Mouse (Mus musculus): Measurements from ENCODE around the gene Nat9. TPM values are rescaled to one million over a fixed set of nuclear protein-coding genes. Genes with fewer than 3 reads are reported as not detected.

The Nat9 gene
- total and polyA plus RNA-seq, 2 experiments from 2014 or later, result 7.7 to 21.6 TPM

GRCm38 (mm10) chr11:115157933-115158719, 29.5 kb downstream of the Nat9 start:
- TF ChIP-seq CTCF (IDR thresholded peaks at IDR 0.05; ENCODE audit: low read depth) (no peak), EP300 (IDR thresholded peaks at IDR 0.05; ENCODE audit: low read depth) (no peak)
- no peak overlapping the region for H3K9ac ChIP-seq (replicated peaks; ENCODE audit: low read depth, low read length)
- H3K27me3 ChIP-seq (ENCODE audit: control insufficient read depth, insufficient read depth, low read length), result peaks cover 28% of the 10 kb centered on the region
- no peak overlapping the region for H3K4me3 ChIP-seq (ENCODE audit: low read depth, low read length)
- H3K36me3 ChIP-seq (replicated peaks; ENCODE audit: control insufficient read depth, insufficient read depth, low read length), result no peaks in the 10 kb centered on the region
- H3K9me3 ChIP-seq (replicated peaks; ENCODE audit: control insufficient read depth, low read length), result no peaks in the 10 kb centered on the region
- H3K27ac ChIP-seq (ENCODE audit: low read depth), result peak overlapping the region; percentile 68; the same call in 1 of the 2 replicates
- whole genome bisulfite sequencing, result 21% methylated on average over 12 of the region's 12 CpGs
- H3K4me1 ChIP-seq (ENCODE audit: control insufficient read depth, insufficient read depth), result 0 out of 2 replicates have a peak, but pooled peaks cover 12% of the 10 kb centered on the region
- no peak for DNase-seq (ENCODE audit: low spot score)
- H3K4me2 ChIP-seq (ENCODE audit: low read depth, low read length), result no peak overlapping the region
- no peak for ATAC-seq (ENCODE audit: insufficient read depth, low read depth)

- TF ChIP-seq EP300 (IDR thresholded peaks at IDR 0.05; ENCODE audit: low read depth), result no peak
- TF ChIP-seq CTCF (IDR thresholded peaks at IDR 0.05; ENCODE audit: low read depth), result no peak
- no peak for DNase-seq (ENCODE audit: low spot score)
- H3K36me3 ChIP-seq (replicated peaks; ENCODE audit: control insufficient read depth, insufficient read depth, low read length), result no peaks in the 10 kb centered on the region
- peaks cover 38% of the 10 kb centered on the region for H3K27me3 ChIP-seq (ENCODE audit: control insufficient read depth, insufficient read depth, low read length)
- no peaks in the 10 kb centered on the region for H3K4me1 ChIP-seq (ENCODE audit: control insufficient read depth, insufficient read depth)
- no peaks in the 10 kb centered on the region for H3K9me3 ChIP-seq (replicated peaks; ENCODE audit: control insufficient read depth, low read length)
- no peak overlapping the region for H3K9ac ChIP-seq (replicated peaks; ENCODE audit: low read depth, low read length)
- no peak overlapping the region for H3K27ac ChIP-seq (ENCODE audit: low read depth)
- H3K4me2 ChIP-seq (ENCODE audit: low read depth, low read length), result peak overlapping the region; percentile 1; the same call in 1 of the 2 replicates
- WGBS, result 3% methylated on average over 5 of the region's 5 CpGs
- H3K4me3 ChIP-seq (ENCODE audit: low read depth, low read length), result no peak overlapping the region
- ATAC-seq (ENCODE audit: insufficient read depth, low read depth), result no peak
These were observed 32.5 kb downstream of the Nat9 start for GRCm38 (mm10) chr11:115155053-115155634.

- TF ChIP-seq EP300 (IDR thresholded peaks at IDR 0.05; ENCODE audit: low read depth) (no peak), CTCF (IDR thresholded peaks at IDR 0.05; ENCODE audit: low read depth) (peak; percentile 73)
- 2% methylated on average over 35 of the region's 35 CpGs for WGBS
- Histone ChIP-seq H3K9ac (replicated peaks; ENCODE audit: low read depth, low read length) (no peak overlapping the region), H3K36me3 (replicated peaks; ENCODE audit: control insufficient read depth, insufficient read depth, low read length) (no peaks in the 10 kb centered on the region), H3K4me1 (ENCODE audit: control insufficient read depth, insufficient read depth) (no peaks in the 10 kb centered on the region), H3K4me3 (ENCODE audit: low read depth, low read length) (peak overlapping the region; percentile 28), H3K4me2 (ENCODE audit: low read depth, low read length) (peak overlapping the region; percentile 46), H3K9me3 (replicated peaks; ENCODE audit: control insufficient read depth, low read length) (0 out of 2 replicates have a peak, but pooled peaks cover 4% of the 10 kb centered on the region), H3K27ac (ENCODE audit: low read depth) (no peak overlapping the region), H3K27me3 (ENCODE audit: control insufficient read depth, insufficient read depth, low read length) (peaks cover 38% of the 10 kb centered on the region)
- ATAC-seq (ENCODE audit: insufficient read depth, low read depth) (peak; percentile 58), DNase-seq (ENCODE audit: low spot score) (peak; percentile 64)
These were observed 33.9 kb downstream of the Nat9 start for GRCm38 (mm10) chr11:115153699-115154292.

- Histone ChIP-seq H3K36me3 (replicated peaks; ENCODE audit: control insufficient read depth, insufficient read depth, low read length) (no peaks in the 10 kb centered on the region), H3K4me2 (ENCODE audit: low read depth, low read length) (no peak overlapping the region), H3K27me3 (ENCODE audit: control insufficient read depth, insufficient read depth, low read length) (peaks cover 38% of the 10 kb centered on the region), H3K9me3 (replicated peaks; ENCODE audit: control insufficient read depth, low read length) (0 out of 2 replicates have a peak, but pooled peaks cover 4% of the 10 kb centered on the region), H3K4me1 (ENCODE audit: control insufficient read depth, insufficient read depth) (no peaks in the 10 kb centered on the region), H3K9ac (replicated peaks; ENCODE audit: low read depth, low read length) (no peak overlapping the region), H3K27ac (ENCODE audit: low read depth) (no peak overlapping the region), H3K4me3 (ENCODE audit: low read depth, low read length) (no peak overlapping the region)
- no peak for DNase-seq (ENCODE audit: low spot score)
- TF ChIP-seq EP300 (IDR thresholded peaks at IDR 0.05; ENCODE audit: low read depth) (no peak), CTCF (IDR thresholded peaks at IDR 0.05; ENCODE audit: low read depth) (no peak)
- ATAC-seq (ENCODE audit: insufficient read depth, low read depth), result no peak
- 70% methylated on average over 9 of the region's 9 CpGs for WGBS
These were observed 34.6 kb downstream of the Nat9 start for GRCm38 (mm10) chr11:115153088-115153487.

GRCm38 (mm10) chr11:115151755-115152429, 35.8 kb downstream of the Nat9 start:
- TF ChIP-seq EP300 (IDR thresholded peaks at IDR 0.05; ENCODE audit: low read depth) (no peak), CTCF (IDR thresholded peaks at IDR 0.05; ENCODE audit: low read depth) (no peak)
- Histone ChIP-seq H3K4me1 (ENCODE audit: control insufficient read depth, insufficient read depth) (no peaks in the 10 kb centered on the region), H3K27me3 (ENCODE audit: control insufficient read depth, insufficient read depth, low read length) (peaks cover 37% of the 10 kb centered on the region), H3K4me3 (ENCODE audit: low read depth, low read length) (peak overlapping the region; percentile 29), H3K4me2 (ENCODE audit: low read depth, low read length) (peak overlapping the region; percentile 56), H3K36me3 (replicated peaks; ENCODE audit: control insufficient read depth, insufficient read depth, low read length) (no peaks in the 10 kb centered on the region), H3K27ac (ENCODE audit: low read depth) (no peak overlapping the region), H3K9ac (replicated peaks; ENCODE audit: low read depth, low read length) (no peak overlapping the region), H3K9me3 (replicated peaks; ENCODE audit: control insufficient read depth, low read length) (0 out of 2 replicates have a peak, but pooled peaks cover 4% of the 10 kb centered on the region)
- ATAC-seq (ENCODE audit: insufficient read depth, low read depth) (peak; percentile 73), DNase-seq (ENCODE audit: low spot score) (peak; percentile 43)
- WGBS, result 6% methylated on average over 15 of the region's 15 CpGs
